Mouse (Mus musculus) erythroid progenitor cell, adult 5-6 weeks (primary cell): ENCODE measurements around the gene Tmem11. TPM values are rescaled to one million over a fixed set of nuclear protein-coding genes. Genes with fewer than 3 reads are reported as not detected.
A peak's percentile ranks its signal among the peaks of the same experiment; 100 is the strongest.
"Not testable (repeated sequence)": the region's sequence is repeated elsewhere in the genome, so short reads cannot be mapped to it uniquely, and the experiment has no call there.

ENCODE experiments used
- ATAC-seq: replicated peaks from 2 replicates; pipeline ENCODE4 v1.8.0; 2016; ENCODE audit warnings: moderate number of reproducible peaks, mild to moderate bottlenecking, moderate TSS enrichment, inconsistent platforms; ENCODE audit not compliant: poor library complexity, low FRiP score, severe bottlenecking
- total RNA-seq, 2 experiments: library from RNA; stranded (forward) in 1 of 2; stranded (reverse) in 1 of 2; fragments of 150-400 nt in 1 of 2; fragments of 186-747, 209-891 nt in 1 of 2; gene quantifications; 2 replicates each; pipeline versions ENCODE4 v1.2.3 to v1.2.4; 2015 to 2017; ENCODE audit warnings: low replicate concordance in 2 of 2

Gene Tmem11
- total RNA-seq, 2 experiments from 2014 or later: 9.2 to 16.8 TPM

GRCm38 (mm10) chr11:60890286-60890685 lies 11.2 kb upstream of the Tmem11 start:
- ATAC-seq: no peak

GRCm38 (mm10) chr11:60889861-60890260 lies 10.8 kb upstream of the Tmem11 start:
- ATAC-seq: no peak

- ATAC-seq: not testable (repeated sequence)
Observed at GRCm38 (mm10) chr11:60886986-60887385, 7.9 kb upstream of the Tmem11 start.

GRCm38 (mm10) chr11:60882386-60882785 lies 3.3 kb upstream of the Tmem11 start:
- no peak for ATAC-seq

DNA sequence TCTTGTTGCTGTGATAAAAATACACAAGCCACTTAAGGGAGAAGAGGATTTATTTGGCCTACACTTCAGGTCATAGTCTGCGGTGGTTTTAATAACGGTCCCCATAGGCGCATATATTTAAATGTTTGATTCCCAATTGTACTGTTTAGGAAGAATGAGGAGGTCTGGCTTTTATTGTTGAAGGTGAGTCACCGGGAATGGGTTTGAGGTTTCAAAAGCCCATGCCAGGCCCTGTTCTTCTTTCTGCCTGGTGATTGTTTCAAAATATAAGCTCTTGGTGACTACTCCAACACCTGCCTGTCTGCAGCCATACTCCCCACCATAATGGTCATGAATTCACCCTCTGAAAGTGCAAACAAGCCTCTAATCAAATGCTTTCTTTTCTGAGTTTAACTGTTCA lies 1.5 kb upstream of the Tmem11 start:
- ATAC-seq: no peak

- peak; percentile 63 for ATAC-seq
Observed at GRCm38 (mm10) chr11:60879423-60879822, 351 bp upstream of the Tmem11 start.

DNA sequence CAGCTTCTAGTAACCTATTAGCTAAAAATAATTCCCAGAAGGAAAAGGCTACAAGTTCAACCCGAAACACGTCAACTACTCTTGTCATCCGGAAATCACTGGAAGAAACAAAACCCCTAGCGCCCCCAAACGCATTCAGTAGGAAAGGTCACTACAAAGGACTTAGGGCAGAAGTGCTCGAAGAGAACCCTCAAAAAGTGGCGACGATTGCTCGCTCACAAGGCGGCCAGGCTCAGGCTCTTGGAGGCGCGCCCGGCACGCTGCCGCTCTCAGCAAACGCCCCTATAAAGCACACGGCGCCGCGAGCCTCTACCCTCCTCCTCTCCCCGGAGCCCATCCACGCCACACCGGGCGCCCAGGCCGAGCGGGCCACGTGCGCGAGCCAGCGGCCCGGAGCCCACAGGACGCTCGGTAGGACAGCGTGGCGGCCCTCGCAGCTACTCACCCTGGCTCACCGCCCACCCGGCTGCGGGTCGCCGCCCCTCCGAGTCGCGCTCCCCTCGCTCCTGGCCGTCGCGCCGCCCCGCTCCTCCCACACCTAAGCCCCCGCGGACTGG lies 938 bp downstream of the Tmem11 start:
- ATAC-seq: peak; percentile 56

GRCm38 (mm10) chr11:60873101-60873500 lies 6.0 kb downstream of the Tmem11 start:
- ATAC-seq: no peak

- no peak for ATAC-seq
Observed at GRCm38 (mm10) chr11:60871409-60871808, 7.7 kb downstream of the Tmem11 start.

DNA sequence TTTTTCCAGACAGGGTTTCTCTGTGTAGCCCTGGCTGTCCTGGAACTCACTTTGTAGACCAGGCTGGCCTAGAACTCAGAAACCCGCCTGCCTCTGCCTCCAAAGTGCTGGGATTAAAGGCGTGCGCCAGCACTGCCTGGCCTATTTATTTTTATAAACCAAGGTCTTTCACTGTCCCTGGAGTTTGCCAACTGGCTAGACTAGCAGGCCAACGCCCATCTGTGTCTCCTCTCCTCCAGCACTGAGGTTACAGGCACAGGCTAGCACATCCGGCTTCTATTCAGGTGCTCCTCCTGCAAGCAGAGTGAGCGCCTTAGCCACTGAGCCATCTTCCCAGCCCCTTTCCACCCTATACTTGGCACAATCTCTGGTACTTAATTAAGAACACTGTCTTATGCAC lies 9.6 kb downstream of the Tmem11 start:
- not testable (repeated sequence) for ATAC-seq

DNA sequence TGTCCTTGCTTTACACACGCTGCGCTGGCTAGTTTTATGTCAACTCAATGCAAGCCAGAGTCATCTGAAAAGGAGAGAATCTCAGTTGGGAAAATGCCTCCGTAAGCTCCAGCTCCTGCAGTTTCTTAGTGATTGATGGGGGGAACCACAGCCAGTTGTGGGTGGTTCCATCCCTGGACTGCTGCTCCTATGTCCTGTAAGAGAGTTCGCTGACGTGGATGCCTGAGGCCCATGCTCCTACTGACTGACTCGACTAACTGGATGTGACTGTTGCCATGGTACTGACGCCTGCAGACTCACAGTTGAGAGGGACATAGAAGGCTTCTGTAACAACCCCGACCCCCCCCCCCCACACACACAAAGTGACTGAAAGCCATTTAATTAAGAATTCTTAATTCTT lies 11.2 kb downstream of the Tmem11 start:
- no peak for ATAC-seq

DNA sequence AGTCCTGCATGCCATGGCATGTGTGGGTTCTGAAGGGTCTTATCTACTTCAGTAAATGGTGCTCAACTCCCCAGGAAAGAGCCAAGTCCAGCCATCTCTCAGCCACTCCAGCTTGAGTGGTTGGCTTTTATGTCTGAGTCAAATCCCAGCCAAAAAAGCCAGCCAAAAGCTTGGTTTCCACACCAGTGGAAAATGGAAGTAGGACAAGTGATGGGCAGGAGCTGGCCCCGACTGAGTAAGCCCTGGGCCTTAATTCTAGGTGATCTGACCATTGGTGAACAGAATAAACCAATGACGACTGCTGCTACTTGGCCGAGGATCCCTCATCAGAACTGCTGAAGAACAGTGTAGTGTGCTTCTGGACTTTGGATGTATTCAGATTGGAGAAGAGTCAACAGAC lies 11.6 kb downstream of the Tmem11 start:
- ATAC-seq: no peak

DNA sequence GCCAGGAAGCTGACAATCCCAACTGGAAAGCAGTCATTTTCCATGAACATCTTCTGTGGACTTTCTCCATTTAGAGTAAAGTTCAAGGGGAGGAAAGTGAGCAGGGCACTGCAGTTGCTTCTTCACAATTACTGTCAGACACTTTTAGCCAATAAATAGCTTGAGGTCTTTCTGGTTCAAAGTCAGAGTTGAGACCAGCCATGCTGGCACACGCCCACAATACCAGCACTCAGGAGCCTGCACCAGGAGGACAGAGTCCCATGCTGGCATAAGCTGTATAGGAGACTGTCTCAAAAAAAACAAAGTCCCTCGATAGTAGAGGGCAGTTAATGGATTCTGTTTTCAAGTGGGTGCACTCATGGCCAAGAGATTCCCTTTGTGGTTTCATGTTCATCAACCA lies 13.1 kb downstream of the Tmem11 start:
- ATAC-seq: no peak

GRCm38 (mm10) chr11:60864916-60865315 lies 14.2 kb downstream of the Tmem11 start:
- ATAC-seq: no peak

DNA sequence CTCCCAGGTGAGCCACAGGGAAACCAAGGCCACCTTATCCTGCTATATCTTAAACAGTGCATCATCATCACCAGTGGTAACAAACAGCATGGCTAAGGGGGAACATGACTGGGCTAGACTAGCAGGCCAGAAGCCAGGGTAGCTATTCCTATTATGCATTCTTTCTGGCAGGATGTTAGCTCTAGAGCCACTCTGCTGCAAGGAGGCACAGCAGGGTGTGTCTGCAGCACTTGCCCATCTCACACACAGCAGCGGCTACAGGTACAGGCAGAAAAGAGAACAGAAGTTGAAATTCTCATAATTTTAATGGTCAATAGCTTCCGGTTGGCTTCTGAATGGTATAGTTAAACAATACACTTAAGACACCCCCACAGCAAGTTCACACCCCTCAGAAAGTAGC lies 14.9 kb downstream of the Tmem11 start:
- ATAC-seq: no peak

DNA sequence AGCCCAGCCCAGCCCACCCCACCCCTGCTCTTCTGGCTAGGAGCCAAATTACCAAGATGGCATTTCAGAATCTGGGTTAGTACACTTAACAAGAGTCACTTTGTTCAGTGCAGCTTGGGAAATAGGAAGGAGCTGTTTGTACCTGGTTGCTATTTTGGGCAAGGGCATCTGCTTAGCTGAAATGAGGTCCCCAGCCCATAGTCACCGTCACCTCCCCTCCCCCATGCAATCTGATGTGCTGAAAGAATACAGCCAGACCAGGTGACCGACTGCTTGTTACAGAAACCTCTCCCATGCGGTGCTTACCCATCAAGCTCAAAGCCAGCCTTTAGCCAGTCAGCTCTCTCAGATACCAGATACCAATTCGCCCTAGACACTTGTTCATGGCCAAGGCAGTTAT lies 15.9 kb downstream of the Tmem11 start:
- ATAC-seq: no peak

DNA sequence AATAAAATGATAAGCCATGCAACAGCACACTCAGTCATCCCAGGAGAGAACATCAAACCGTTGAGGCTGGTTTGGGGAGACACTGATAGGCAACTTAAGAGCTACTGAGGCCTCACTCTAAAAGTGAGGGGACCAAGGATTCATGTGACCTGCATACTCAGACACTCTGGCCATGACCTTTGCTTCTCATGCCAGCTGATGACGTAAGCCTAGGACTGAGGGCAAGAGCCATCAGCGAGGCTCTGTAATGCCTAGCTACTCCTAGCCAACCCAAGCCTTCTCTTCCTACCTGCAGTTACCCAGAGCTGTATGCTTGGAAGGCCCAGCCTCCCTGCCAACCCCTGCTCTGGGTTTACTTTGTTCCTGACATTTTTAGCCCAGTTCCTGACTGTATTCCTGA lies 17.1 kb downstream of the Tmem11 start:
- ATAC-seq: no peak

DNA sequence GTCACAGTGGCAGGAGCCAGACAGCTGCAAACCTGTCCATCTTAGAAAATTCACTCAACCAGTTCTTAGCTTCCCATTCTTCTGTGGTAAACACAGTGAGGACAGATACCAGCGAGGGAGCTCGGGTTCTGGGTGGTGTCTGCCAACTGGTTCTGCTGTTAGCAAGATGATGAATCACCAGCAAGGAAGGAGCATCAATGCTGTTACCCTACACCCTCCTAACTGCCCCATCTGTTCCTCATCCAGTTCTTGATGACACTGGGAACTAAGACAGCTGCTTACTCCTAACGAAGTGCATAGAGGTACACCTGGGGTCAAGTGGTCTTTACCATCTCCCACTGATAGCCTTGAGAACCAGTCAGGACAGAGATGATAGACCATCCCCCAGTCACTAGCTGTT lies 22.5 kb downstream of the Tmem11 start:
- ATAC-seq: no peak

DNA sequence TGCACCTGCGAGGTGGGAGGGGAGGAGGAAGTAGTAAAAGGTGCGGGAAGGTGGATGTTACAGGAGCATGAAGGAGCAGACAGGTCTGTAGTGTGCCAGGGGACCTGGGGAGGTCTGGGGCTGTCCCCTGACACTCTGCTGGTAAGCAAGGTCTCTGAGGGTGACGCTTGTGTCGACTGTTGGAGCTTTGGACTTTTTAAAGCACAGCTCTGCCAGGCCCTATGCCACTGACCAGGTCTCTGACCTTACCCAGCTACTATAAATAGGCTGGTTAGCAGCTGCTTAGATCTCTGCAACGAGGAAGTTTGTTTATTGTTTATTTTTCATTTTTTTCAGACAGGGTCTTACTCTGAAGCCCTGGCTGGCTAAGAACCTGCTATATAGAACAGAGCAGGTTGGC lies 33.7 kb downstream of the Tmem11 start:
- ATAC-seq: no peak

GRCm38 (mm10) chr11:60843412-60843811 lies 35.7 kb downstream of the Tmem11 start:
- ATAC-seq: no peak

DNA sequence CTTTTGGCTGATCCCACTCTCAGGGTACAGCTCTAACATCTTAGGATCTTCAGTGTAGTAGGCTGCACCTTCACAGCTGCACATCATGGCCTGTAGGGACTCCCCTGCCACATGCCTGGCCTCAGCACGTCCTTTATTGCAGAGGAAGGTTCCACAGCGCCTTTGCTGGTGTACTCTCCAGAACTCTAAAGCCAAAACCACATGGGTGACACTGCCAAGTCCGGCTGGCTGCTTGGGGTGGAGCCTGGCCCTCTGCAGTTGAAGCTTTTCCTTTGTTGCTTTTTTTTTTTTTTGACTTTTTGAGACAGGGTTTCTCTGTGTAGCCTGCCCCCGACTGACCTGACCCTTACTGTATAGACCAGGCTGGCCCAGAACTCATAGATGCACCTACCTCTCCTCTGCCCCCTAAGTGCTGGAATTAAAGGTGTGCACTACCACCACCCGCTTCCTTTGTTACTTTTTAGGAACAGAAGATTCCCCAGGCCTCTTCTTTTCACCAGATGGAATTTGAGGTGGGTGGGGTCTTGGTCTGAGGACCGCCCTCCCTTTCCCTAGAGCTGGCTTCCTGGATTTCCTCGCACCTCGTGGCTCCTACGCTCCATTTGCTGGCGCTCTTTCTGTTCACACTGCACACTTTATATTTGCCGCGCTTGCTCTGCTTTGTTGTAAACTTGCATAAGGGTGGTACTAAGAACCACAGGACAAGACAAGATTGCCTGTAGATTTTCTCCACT lies 37.4 kb downstream of the Tmem11 start:
- no peak for ATAC-seq
